Mouse (Mus musculus): Measurements from ENCODE around the gene Adamts17.

DNA sequence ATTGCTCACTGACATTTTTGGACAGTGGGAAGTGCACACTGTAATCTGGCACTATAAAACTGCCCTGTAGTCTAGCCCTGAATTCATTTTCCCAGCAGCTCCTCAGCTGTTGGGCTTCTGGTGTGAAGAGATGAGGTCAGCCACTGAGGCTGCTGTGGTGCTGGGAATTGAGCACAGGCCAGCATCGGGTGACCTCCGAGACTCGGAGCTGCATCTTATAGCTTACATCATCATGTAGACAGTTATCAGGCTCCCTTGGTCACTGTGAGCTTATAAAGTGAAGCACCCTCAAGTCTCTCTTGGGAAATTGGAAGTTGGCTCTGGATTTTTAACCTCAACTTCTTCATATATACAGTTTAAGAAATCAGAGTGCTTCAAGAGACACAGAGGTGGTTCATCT lies 84.1 kb downstream of the Adamts17 start:
- no peak for TF ChIP-seq GATA1 (IDR thresholded peaks at IDR 0.05; ENCODE audit: low read length)
- TF ChIP-seq TAL1 (IDR thresholded peaks at IDR 0.05; ENCODE audit: low read length) = no peak
